Mouse (Mus musculus) kidney, adult 2 months (tissue): ENCODE results near the gene Slc9a9. TPM values are rescaled to one million over a fixed set of nuclear protein-coding genes. Genes with fewer than 3 reads are reported as not detected.

Experiments used
- DNase-seq: peaks from one replicate; pipeline ENCODE4 v3.0.0; 2021
- H3K27ac ChIP-seq: fragments of 200-500 bp; 2 replicates; pipeline ENCODE4 v1.5.1; 2012; ENCODE audit warnings: low read depth, low read length, control low read depth, inconsistent platforms; ENCODE audit not compliant: insufficient read depth
- H3K27me3 ChIP-seq: fragments of 200-500 bp; replicated peaks from 2 replicates; pipeline ENCODE4 v1.6.1; 2012; ENCODE audit warnings: mild to moderate bottlenecking, moderate library complexity, low read length, inconsistent platforms; ENCODE audit not compliant: control insufficient read depth, insufficient read depth
- H3K36me3 ChIP-seq: fragments of 200-500 bp; 2 replicates; pipeline ENCODE4 v1.6.1; 2012; ENCODE audit warnings: mild to moderate bottlenecking, moderate library complexity, low read length, inconsistent platforms; ENCODE audit not compliant: control insufficient read depth, insufficient read depth
- H3K4me1 ChIP-seq: fragments of 200-500 bp; 2 replicates; pipeline ENCODE4 v1.6.1; 2011; ENCODE audit warnings: low read length; ENCODE audit not compliant: control insufficient read depth, insufficient read depth
- H3K4me3 ChIP-seq: fragments of 200-500 bp; 2 replicates; pipeline ENCODE4 v1.5.1; 2011; ENCODE audit warnings: mild to moderate bottlenecking, low read depth, low read length, control low read depth; ENCODE audit not compliant: insufficient read depth
- CTCF ChIP-seq: fragments of 200-500 bp; conservative IDR thresholded peaks from 2 replicates; pipeline ENCODE4 v1.5.1; 2011; ENCODE audit warnings: low read depth, mild to moderate bottlenecking, control low read depth, low read length, moderate library complexity, mixed read lengths; ENCODE audit not compliant: insufficient read depth, insufficient read length
- POLR2A ChIP-seq: fragments of 200-500 bp; IDR thresholded peaks from one replicate; pipeline ENCODE4 v1.6.1; 2011; ENCODE audit warnings: low read depth, low read length, control low read depth
- WGBS: fragments of 180-500 bp; shearing (Covaris S2); methylation state at CpG from one replicate; pipeline ENCODE4 v1.1.7; 2018; 5-methylcytosine and 5-hydroxymethylcytosine counted together
- polyA plus RNA-seq: library from polyadenylated mRNA; depleted of rRNA; stranded (reverse); fragments of >200 nt; gene quantifications from 2 replicates; pipeline ENCODE4 v1.2.3, GENCODE M21; 2012

The Slc9a9 gene
- polyA plus RNA-seq, 1 experiment, result 1.5 TPM

- no peak overlapping the region for H3K27ac ChIP-seq
- DNase-seq, result no peak
- H3K27me3 ChIP-seq, result no peaks in the 10 kb centered on the region
- no peak overlapping the region for H3K4me3 ChIP-seq
- no peaks in the 10 kb centered on the region for H3K36me3 ChIP-seq
- TF ChIP-seq CTCF (no peak), POLR2A (no peak)
- WGBS, result 95% methylated on average over 4 of the region's 4 CpGs
- no peaks in the 10 kb centered on the region for H3K4me1 ChIP-seq
Observed at GRCm38 (mm10) chr9:95060702-95061101, 391.0 kb downstream of the Slc9a9 start.

- TF ChIP-seq CTCF (no peak), POLR2A (no peak)
- DNase-seq, result no peak
- Histone ChIP-seq H3K4me1 (no peaks in the 10 kb centered on the region; the same call in 1 of the 2 replicates), H3K4me3 (no peak overlapping the region), H3K36me3 (no peaks in the 10 kb centered on the region), H3K27ac (no peak overlapping the region), H3K27me3 (no peaks in the 10 kb centered on the region)
- 44% methylated on average over 3 of the region's 3 CpGs for WGBS
Observed at GRCm38 (mm10) chr9:95067037-95067436, 397.3 kb downstream of the Slc9a9 start.

- no peak overlapping the region for H3K27ac ChIP-seq
- H3K4me1 ChIP-seq, result peaks cover 5% of the 10 kb centered on the region
- no peak overlapping the region for H3K4me3 ChIP-seq
- DNase-seq, result no peak
- no peaks in the 10 kb centered on the region for H3K27me3 ChIP-seq
- no peaks in the 10 kb centered on the region for H3K36me3 ChIP-seq
- no peak for TF ChIP-seq POLR2A
- TF ChIP-seq CTCF, result no peak
- 97% methylated on average over 2 of the region's 2 CpGs for WGBS
Observed at GRCm38 (mm10) chr9:95068466-95068865, 398.8 kb downstream of the Slc9a9 start.

- H3K4me3 ChIP-seq, result no peak overlapping the region
- WGBS, result 31% methylated on average over 13 of the region's 13 CpGs
- TF ChIP-seq POLR2A (no peak), CTCF (no peak)
- no peaks in the 10 kb centered on the region for H3K36me3 ChIP-seq
- H3K27ac ChIP-seq, result no peak overlapping the region
- H3K4me1 ChIP-seq, result peaks cover 5% of the 10 kb centered on the region
- H3K27me3 ChIP-seq, result no peaks in the 10 kb centered on the region
- DNase-seq, result no peak
Observed at GRCm38 (mm10) chr9:95070832-95071519, 401.3 kb downstream of the Slc9a9 start.

- 45% methylated on average over 14 of the region's 14 CpGs for WGBS
- Histone ChIP-seq H3K4me3 (no peak overlapping the region), H3K27ac (peak overlapping the region; percentile 81), H3K36me3 (no peaks in the 10 kb centered on the region), H3K4me1 (peaks cover 5% of the 10 kb centered on the region), H3K27me3 (no peaks in the 10 kb centered on the region)
- no peak for TF ChIP-seq CTCF
- TF ChIP-seq POLR2A, result no peak
- peak; percentile 76 for DNase-seq
Observed at GRCm38 (mm10) chr9:95072450-95072955, 402.8 kb downstream of the Slc9a9 start.

- TF ChIP-seq POLR2A (no peak), CTCF (no peak)
- Histone ChIP-seq H3K27me3 (no peaks in the 10 kb centered on the region), H3K36me3 (no peaks in the 10 kb centered on the region), H3K27ac (no peak overlapping the region), H3K4me1 (peaks cover 5% of the 10 kb centered on the region), H3K4me3 (no peak overlapping the region)
- DNase-seq, result no peak
- 35% methylated on average over 8 of the region's 8 CpGs for WGBS
Observed at GRCm38 (mm10) chr9:95073691-95074090, 404.0 kb downstream of the Slc9a9 start.

GRCm38 (mm10) chr9:95075856-95076255 is 406.1 kb downstream of the Slc9a9 start:
- Histone ChIP-seq H3K36me3 (no peaks in the 10 kb centered on the region), H3K4me3 (no peak overlapping the region), H3K27me3 (no peaks in the 10 kb centered on the region), H3K27ac (no peak overlapping the region), H3K4me1 (peaks cover 5% of the 10 kb centered on the region)
- WGBS, result 43% methylated on average over 12 of the region's 12 CpGs
- no peak for TF ChIP-seq CTCF
- no peak for TF ChIP-seq POLR2A
- DNase-seq, result no peak
